Mouse (Mus musculus) C2C12 (cell line): ENCODE measurements around the gene Extl2.

Experiments used
- CTCF ChIP-seq: IDR thresholded peaks from one replicate; pipeline ENCODE4 v1.5.1; 2011; ENCODE audit not compliant: control insufficient read depth, insufficient read depth, insufficient read length
- MAX ChIP-seq: IDR thresholded peaks from one replicate; pipeline ENCODE4 v1.6.1; 2011; ENCODE audit warnings: mild to moderate bottlenecking, control low read depth
- MYOD1 ChIP-seq: IDR thresholded peaks from one replicate; pipeline ENCODE4 v1.6.1; 2011; ENCODE audit warnings: low read depth; ENCODE audit not compliant: control insufficient read depth, insufficient read length
- MYOG ChIP-seq: IDR thresholded peaks from one replicate; pipeline ENCODE4 v1.6.1; 2011; ENCODE audit not compliant: control insufficient read depth, insufficient read length; ENCODE audit errors: extremely low read depth
- USF1 ChIP-seq: IDR thresholded peaks from one replicate; pipeline ENCODE4 v1.6.1; 2011; ENCODE audit warnings: low read depth, mild to moderate bottlenecking, control low read depth, moderate library complexity

DNA sequence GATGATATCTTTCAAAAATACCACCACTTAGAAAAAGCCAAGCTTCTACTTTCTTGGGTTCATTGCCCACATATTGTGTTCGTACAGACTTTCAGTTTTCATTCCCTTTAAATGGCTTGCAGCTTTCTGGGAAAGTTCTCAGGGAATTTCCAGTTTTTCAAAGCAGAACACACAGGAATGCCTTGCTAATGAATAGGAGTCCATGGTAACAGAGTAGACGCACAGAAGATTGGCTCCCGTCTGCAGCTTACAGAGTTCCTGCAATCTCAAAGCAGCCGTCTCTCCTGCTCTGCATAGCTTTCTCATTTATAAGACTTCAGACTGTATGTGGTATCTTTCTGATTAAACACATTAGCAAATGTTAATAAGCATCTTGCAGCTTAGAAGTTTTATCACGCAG, 39.8 kb downstream of the Extl2 start:
- no peak for TF ChIP-seq CTCF
- no peak for TF ChIP-seq USF1
- TF ChIP-seq MYOD1 = no peak
- no peak for TF ChIP-seq MYOG
- TF ChIP-seq MAX = no peak
